Mouse (Mus musculus) liver, embryonic 12.5 days (tissue): ENCODE data around the gene Wdr93. TPM values are rescaled to one million over a fixed set of nuclear protein-coding genes. Genes with fewer than 3 reads are reported as not detected.
A peak's percentile ranks its signal among the peaks of the same experiment; 100 is the strongest.

Experiments
- ATAC-seq: fragments of 200-750 bp; cut with Nextera tagmentation; 2 replicates; pipeline ENCODE4 v1.8.0; 2017; ENCODE audit warnings: moderate number of reproducible peaks, mild to moderate bottlenecking, moderate library complexity
- H3K27ac ChIP-seq: fragments of 300-500 bp; sonication (generic); 2 replicates; pipeline ENCODE4 v1.5.1; 2016; ENCODE audit warnings: mild to moderate bottlenecking
- H3K27me3 ChIP-seq: fragments of 300-500 bp; sonication (generic); replicated peaks from 2 replicates; pipeline ENCODE4 v1.6.1; 2016; ENCODE audit warnings: mild to moderate bottlenecking, moderate library complexity
- H3K36me3 ChIP-seq: fragments of 300-500 bp; sonication (generic); 2 replicates; pipeline ENCODE4 v1.6.1; 2016; ENCODE audit warnings: mild to moderate bottlenecking, moderate library complexity
- H3K4me1 ChIP-seq: fragments of 300-500 bp; sonication (generic); 2 replicates; pipeline ENCODE4 v1.6.1; 2016
- H3K4me2 ChIP-seq: fragments of 300-500 bp; sonication (generic); 2 replicates; pipeline ENCODE4 v1.6.1; 2016; ENCODE audit warnings: mild to moderate bottlenecking, moderate library complexity
- H3K4me3 ChIP-seq: fragments of 300-500 bp; sonication (generic); 2 replicates; pipeline ENCODE4 v1.5.1; 2016; ENCODE audit warnings: mild to moderate bottlenecking, moderate library complexity
- H3K9ac ChIP-seq: fragments of 300-500 bp; sonication (generic); 2 replicates; pipeline ENCODE4 v1.6.1; 2016; ENCODE audit warnings: mild to moderate bottlenecking, moderate library complexity
- H3K9me3 ChIP-seq: fragments of 300-500 bp; sonication (generic); replicated peaks from 2 replicates; pipeline ENCODE4 v1.6.1; 2016; ENCODE audit warnings: mild to moderate bottlenecking, moderate library complexity
- WGBS: fragments of 180-500 bp; shearing (Covaris S2); methylation state at CpG from one replicate; pipeline ENCODE4 v1.1.7; 2016; ENCODE audit not compliant: insufficient replicate concordance; 5-methylcytosine and 5-hydroxymethylcytosine counted together
- polyA plus RNA-seq: library from polyadenylated mRNA; unstranded; fragments of >200 nt; fragmentation: Nextera tagmentation; extraction: Ambion mirVana; gene quantifications from 2 replicates; pipeline ENCODE4 v1.2.1, GENCODE M21; 2016

The Wdr93 gene
- polyA plus RNA-seq, 1 experiment from 2014 or later, result 0.07 TPM

- Histone ChIP-seq H3K27me3 (peaks cover 34% of the 10 kb centered on the region), H3K9me3 (no peaks in the 10 kb centered on the region), H3K4me3 (no peak overlapping the region), H3K4me1 (no peaks in the 10 kb centered on the region), H3K27ac (no peak overlapping the region), H3K9ac (no peak overlapping the region), H3K36me3 (no peaks in the 10 kb centered on the region), H3K4me2 (no peak overlapping the region)
- WGBS, result 58% methylated on average over 11 of the region's 11 CpGs
- 0 out of 2 replicates have a peak, but pooled peaks have one; percentile 16 for ATAC-seq
Measured at GRCm38 (mm10) chr7:79729743-79730370, 13.1 kb upstream of the Wdr93 start.

GRCm38 (mm10) chr7:79731438-79731837, 11.5 kb upstream of the Wdr93 start:
- 64% methylated on average over 13 of the region's 13 CpGs for WGBS
- Histone ChIP-seq H3K4me3 (no peak overlapping the region), H3K4me1 (no peaks in the 10 kb centered on the region), H3K36me3 (no peaks in the 10 kb centered on the region), H3K27ac (no peak overlapping the region), H3K4me2 (no peak overlapping the region), H3K9me3 (no peaks in the 10 kb centered on the region), H3K9ac (no peak overlapping the region), H3K27me3 (peaks cover 28% of the 10 kb centered on the region)
- ATAC-seq, result no peak

GRCm38 (mm10) chr7:79732622-79733021, 10.3 kb upstream of the Wdr93 start, which contains the start of gene Plin1:
Gene Plin1, minus strand, starts transcription at chr7:79732903.
- Histone ChIP-seq H3K4me3 (no peak within 1 kb of the TSS), H3K27ac (no peak within 1 kb of the TSS), H3K9ac (no peak within 1 kb of the TSS), H3K36me3 (no peaks in the 10 kb centered on the region), H3K9me3 (no peaks in the 10 kb centered on the region), H3K4me2 (no peak within 1 kb of the TSS), H3K27me3 (peaks cover 28% of the 10 kb centered on the region), H3K4me1 (no peaks in the 10 kb centered on the region)
- ATAC-seq, result no peak
- WGBS, result 46% methylated on average over 4 of the region's 4 CpGs

GRCm38 (mm10) chr7:79734563-79734962, 8.4 kb upstream of the Wdr93 start:
- WGBS, result 71% methylated on average over 8 of the region's 8 CpGs
- Histone ChIP-seq H3K27ac (no peak overlapping the region), H3K4me2 (no peak overlapping the region), H3K27me3 (peaks cover 23% of the 10 kb centered on the region), H3K9ac (no peak overlapping the region), H3K9me3 (no peaks in the 10 kb centered on the region), H3K4me3 (no peak overlapping the region), H3K4me1 (no peaks in the 10 kb centered on the region), H3K36me3 (no peaks in the 10 kb centered on the region)
- ATAC-seq, result no peak

- Histone ChIP-seq H3K36me3 (no peaks in the 10 kb centered on the region), H3K27me3 (peaks cover 6% of the 10 kb centered on the region), H3K4me3 (no peak overlapping the region), H3K9ac (no peak overlapping the region), H3K9me3 (no peaks in the 10 kb centered on the region), H3K27ac (no peak overlapping the region), H3K4me1 (no peaks in the 10 kb centered on the region), H3K4me2 (no peak overlapping the region)
- WGBS, result 83% methylated on average over 14 of the region's 14 CpGs
- ATAC-seq, result no peak
Measured at GRCm38 (mm10) chr7:79736511-79736910, 6.5 kb upstream of the Wdr93 start.

GRCm38 (mm10) chr7:79738913-79739312, 4.0 kb upstream of the Wdr93 start:
- WGBS, result 80% methylated on average over 2 of the region's 2 CpGs
- Histone ChIP-seq H3K4me1 (peaks cover 17% of the 10 kb centered on the region), H3K27ac (no peak overlapping the region), H3K36me3 (no peaks in the 10 kb centered on the region), H3K9ac (no peak overlapping the region), H3K4me2 (no peak overlapping the region), H3K27me3 (no peaks in the 10 kb centered on the region), H3K4me3 (no peak overlapping the region), H3K9me3 (no peaks in the 10 kb centered on the region)
- ATAC-seq, result no peak

- WGBS, result 69% methylated on average over 4 of the region's 4 CpGs
- no peak overlapping the region for H3K9ac ChIP-seq
- ATAC-seq, result no peak
Measured at GRCm38 (mm10) chr7:79740279-79740678, 2.7 kb upstream of the Wdr93 start.

GRCm38 (mm10) chr7:79742277-79742658, 695 bp upstream of the Wdr93 start:
- WGBS, result 15% methylated on average over 11 of the region's 11 CpGs
- Histone ChIP-seq H3K4me1 (peaks cover 17% of the 10 kb centered on the region), H3K9me3 (no peaks in the 10 kb centered on the region), H3K27ac (no peak overlapping the region), H3K27me3 (no peaks in the 10 kb centered on the region), H3K4me2 (peak overlapping the region; percentile 94), H3K9ac (peak overlapping the region; percentile 60), H3K36me3 (no peaks in the 10 kb centered on the region), H3K4me3 (peak overlapping the region; percentile 66)
- ATAC-seq, result no peak

More at GRCm38 (mm10) chr7:79740279-79740678, 2.7 kb upstream of the Wdr93 start:
- Histone ChIP-seq H3K4me1 (peaks cover 17% of the 10 kb centered on the region), H3K9me3 (no peaks in the 10 kb centered on the region), H3K4me3 (no peak overlapping the region), H3K27me3 (no peaks in the 10 kb centered on the region), H3K4me2 (no peak overlapping the region), H3K27ac (no peak overlapping the region), H3K36me3 (no peaks in the 10 kb centered on the region)

- ATAC-seq, result no peak
- Histone ChIP-seq H3K9ac (no peak overlapping the region), H3K27ac (no peak overlapping the region), H3K4me1 (peaks cover 17% of the 10 kb centered on the region), H3K27me3 (peaks cover 4% of the 10 kb centered on the region; the same call in 1 of the 2 replicates), H3K36me3 (no peaks in the 10 kb centered on the region), H3K9me3 (no peaks in the 10 kb centered on the region), H3K4me3 (no peak overlapping the region), H3K4me2 (no peak overlapping the region)
- WGBS, result 80% methylated on average over 9 of the region's 9 CpGs
Measured at GRCm38 (mm10) chr7:79744051-79744450, 1.1 kb downstream of the Wdr93 start.

- no peak overlapping the region for H3K9ac ChIP-seq
- WGBS, result 25% methylated on average over 5 of the region's 5 CpGs
- H3K4me3 ChIP-seq, result no peak overlapping the region
- no peaks in the 10 kb centered on the region for H3K36me3 ChIP-seq
- H3K4me1 ChIP-seq, result peaks cover 17% of the 10 kb centered on the region
- no peaks in the 10 kb centered on the region for H3K9me3 ChIP-seq
- no peak for ATAC-seq
- peaks cover 4% of the 10 kb centered on the region; the same call in 1 of the 2 replicates for H3K27me3 ChIP-seq
- no peak overlapping the region for H3K27ac ChIP-seq
- H3K4me2 ChIP-seq, result no peak overlapping the region
Measured at GRCm38 (mm10) chr7:79744585-79744984, 1.6 kb downstream of the Wdr93 start.

GRCm38 (mm10) chr7:79747659-79748058, 4.7 kb downstream of the Wdr93 start:
- WGBS, result 64% methylated on average over 6 of the region's 6 CpGs
- no peak for ATAC-seq
- no peak overlapping the region for H3K9ac ChIP-seq

GRCm38 (mm10) chr7:79749511-79749910, 6.5 kb downstream of the Wdr93 start:
- peaks cover 4% of the 10 kb centered on the region; the same call in 1 of the 2 replicates for H3K27me3 ChIP-seq
- no peaks in the 10 kb centered on the region for H3K9me3 ChIP-seq
- 68% methylated on average over 6 of the region's 6 CpGs for WGBS
- H3K4me1 ChIP-seq, result no peaks in the 10 kb centered on the region
- H3K9ac ChIP-seq, result no peak overlapping the region
- H3K27ac ChIP-seq, result no peak overlapping the region
- no peaks in the 10 kb centered on the region for H3K36me3 ChIP-seq
- no peak overlapping the region for H3K4me3 ChIP-seq
- no peak for ATAC-seq
- H3K4me2 ChIP-seq, result no peak overlapping the region

More at GRCm38 (mm10) chr7:79747659-79748058, 4.7 kb downstream of the Wdr93 start:
- peaks cover 4% of the 10 kb centered on the region; the same call in 1 of the 2 replicates for H3K27me3 ChIP-seq
- no peak overlapping the region for H3K4me3 ChIP-seq
- H3K4me1 ChIP-seq, result peaks cover 8% of the 10 kb centered on the region
- H3K36me3 ChIP-seq, result no peaks in the 10 kb centered on the region
- no peak overlapping the region for H3K4me2 ChIP-seq
- H3K27ac ChIP-seq, result no peak overlapping the region
- no peaks in the 10 kb centered on the region for H3K9me3 ChIP-seq

- no peak overlapping the region for H3K9ac ChIP-seq
- 27% methylated on average over 2 of the region's 2 CpGs for WGBS
- H3K9me3 ChIP-seq, result no peaks in the 10 kb centered on the region
- H3K4me2 ChIP-seq, result no peak overlapping the region
- no peaks in the 10 kb centered on the region for H3K4me1 ChIP-seq
- H3K27me3 ChIP-seq, result no peaks in the 10 kb centered on the region
- H3K4me3 ChIP-seq, result no peak overlapping the region
- H3K36me3 ChIP-seq, result no peaks in the 10 kb centered on the region
- ATAC-seq, result no peak
- H3K27ac ChIP-seq, result no peak overlapping the region
Measured at GRCm38 (mm10) chr7:79756334-79756733, 13.4 kb downstream of the Wdr93 start.
